Mouse (Mus musculus) small intestine, adult 2 months (tissue): ENCODE data around the gene Zcchc13. TPM values are rescaled to one million over a fixed set of nuclear protein-coding genes. Genes with fewer than 3 reads are reported as not detected.
"Not testable (repeated sequence)": the region's sequence is repeated elsewhere in the genome, so short reads cannot be mapped to it uniquely, and the experiment has no call there.

ENCODE experiments used
- H3K27ac ChIP-seq: fragments of 200-500 bp; 2 replicates; pipeline ENCODE4 v1.5.1; 2012; ENCODE audit warnings: low read depth, low read length, control low read depth, inconsistent platforms; ENCODE audit not compliant: insufficient read depth
- H3K27me3 ChIP-seq: fragments of 200-500 bp; 2 replicates; pipeline ENCODE4 v1.6.1; 2012; ENCODE audit warnings: mild to moderate bottlenecking, moderate library complexity, low read length, inconsistent platforms; ENCODE audit not compliant: control insufficient read depth, insufficient read depth
- H3K36me3 ChIP-seq: fragments of 200-500 bp; 2 replicates; pipeline ENCODE4 v1.6.1; 2012; ENCODE audit warnings: mild to moderate bottlenecking, low read length, control low read depth, inconsistent platforms; ENCODE audit not compliant: control insufficient read depth, insufficient read depth
- H3K4me1 ChIP-seq: fragments of 200-500 bp; 2 replicates; pipeline ENCODE4 v1.6.1; 2012; ENCODE audit warnings: low read length, inconsistent platforms, mixed read lengths; ENCODE audit not compliant: control insufficient read depth, insufficient read depth, insufficient read length
- H3K4me3 ChIP-seq: fragments of 200-500 bp; 2 replicates; pipeline ENCODE4 v1.5.1; 2012; ENCODE audit warnings: low read depth, mild to moderate bottlenecking, control low read depth, inconsistent platforms, low read length, moderate library complexity
- CTCF ChIP-seq: fragments of 200-500 bp; IDR thresholded peaks from 2 replicates; pipeline ENCODE4 v1.5.1; 2012; ENCODE audit warnings: low read depth, mild to moderate bottlenecking, control low read depth, inconsistent platforms, low read length, moderate library complexity, mixed read lengths; ENCODE audit not compliant: insufficient replicate concordance, insufficient read length; ENCODE audit errors: extremely low read depth
- POLR2A ChIP-seq: fragments of 200-500 bp; IDR thresholded peaks from 2 replicates; pipeline ENCODE4 v1.6.1; 2012; ENCODE audit warnings: low read depth, mild to moderate bottlenecking, control low read depth, inconsistent platforms, low read length, moderate library complexity
- WGBS: fragments of 180-500 bp; shearing (Covaris S2); methylation state at CpG from one replicate; pipeline ENCODE4 v1.1.7; 2018; 5-methylcytosine and 5-hydroxymethylcytosine counted together
- polyA plus RNA-seq: library from polyadenylated mRNA; depleted of rRNA; stranded (reverse); fragments of >200 nt; gene quantifications from 2 replicates; pipeline ENCODE4 v1.2.3, GENCODE M21; 2012

The Zcchc13 gene
- polyA plus RNA-seq, 1 experiment, result not detected

DNA sequence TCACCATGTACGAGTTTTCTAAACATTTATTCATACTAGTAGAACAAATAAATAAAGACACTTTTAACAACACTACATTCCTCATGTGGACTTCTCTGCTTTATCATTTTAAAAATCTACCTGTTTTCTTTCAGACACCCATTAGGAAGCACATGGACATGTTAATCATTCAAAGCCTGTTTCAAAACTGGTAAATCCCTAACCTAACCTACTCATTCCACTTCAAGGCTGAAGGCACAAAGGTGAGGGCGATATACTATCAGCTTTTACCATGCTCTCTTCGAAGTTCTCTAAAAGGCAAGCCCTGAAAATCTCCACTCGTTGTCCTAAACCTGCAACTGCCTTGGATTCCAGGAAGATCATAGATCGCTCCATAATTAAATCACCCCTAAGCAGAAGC, 8.2 kb downstream of the Zcchc13 start:
- TF ChIP-seq POLR2A (no peak), CTCF (no peak)
- 63% methylated on average over 5 of the region's 5 CpGs for WGBS
- no peak overlapping the region for H3K27ac ChIP-seq
- H3K4me1 ChIP-seq, result no peaks in the 10 kb centered on the region
- H3K27me3 ChIP-seq, result no peaks in the 10 kb centered on the region
- no peaks in the 10 kb centered on the region for H3K36me3 ChIP-seq
- no peak overlapping the region for H3K4me3 ChIP-seq

GRCm38 (mm10) chrX:103644301-103644700, 13.9 kb downstream of the Zcchc13 start:
- Histone ChIP-seq H3K4me3 (no peak overlapping the region), H3K27me3 (no peaks in the 10 kb centered on the region), H3K4me1 (0 out of 2 replicates have a peak, but pooled peaks cover 3% of the 10 kb centered on the region), H3K27ac (no peak overlapping the region), H3K36me3 (no peaks in the 10 kb centered on the region)
- 75% methylated on average over 1 of the region's 1 CpGs for WGBS
- TF ChIP-seq CTCF, result no peak

GRCm38 (mm10) chrX:103652048-103652447, 21.7 kb downstream of the Zcchc13 start:
- Histone ChIP-seq H3K36me3 (no peaks in the 10 kb centered on the region), H3K27me3 (no peaks in the 10 kb centered on the region), H3K4me1 (no peaks in the 10 kb centered on the region), H3K4me3 (no peak overlapping the region), H3K27ac (no peak overlapping the region)
- 18% methylated on average over 1 of the region's 1 CpGs for whole genome bisulfite sequencing
- TF ChIP-seq CTCF (no peak), POLR2A (no peak)

DNA sequence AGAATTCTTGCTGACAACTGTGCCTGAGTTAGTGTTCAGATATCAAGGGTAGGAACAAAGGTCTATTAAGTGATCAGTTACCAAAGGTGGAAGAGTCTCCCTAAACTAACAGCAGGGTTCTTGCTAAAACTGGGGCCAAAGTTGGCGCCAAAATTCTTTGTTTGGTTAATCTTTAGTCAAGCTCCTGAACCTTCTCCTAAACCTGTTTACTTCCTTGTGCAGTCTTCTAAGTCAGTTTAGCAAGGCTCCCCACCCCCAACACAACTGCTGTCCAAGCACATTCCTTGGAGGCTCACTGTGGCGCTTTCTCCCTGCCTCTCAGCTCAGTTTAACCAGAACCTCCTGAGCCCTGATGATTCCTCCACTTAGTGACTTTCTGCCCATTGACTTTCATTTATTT, 22.6 kb downstream of the Zcchc13 start:
- TF ChIP-seq POLR2A (no peak), CTCF (no peak)
- Histone ChIP-seq H3K4me1 (no peaks in the 10 kb centered on the region), H3K27me3 (no peaks in the 10 kb centered on the region), H3K27ac (peak overlapping the region; percentile 75), H3K36me3 (no peaks in the 10 kb centered on the region), H3K4me3 (no peak overlapping the region)
- WGBS, result 29% methylated on average over 2 of the region's 2 CpGs

- no peak overlapping the region for H3K4me3 ChIP-seq
- TF ChIP-seq CTCF, result no peak
- TF ChIP-seq POLR2A, result no peak
- no peak overlapping the region for H3K27ac ChIP-seq
- H3K27me3 ChIP-seq, result no peaks in the 10 kb centered on the region
- H3K4me1 ChIP-seq, result no peaks in the 10 kb centered on the region
- WGBS, result 68% methylated on average over 4 of the region's 4 CpGs
- no peaks in the 10 kb centered on the region for H3K36me3 ChIP-seq
Observed at GRCm38 (mm10) chrX:103658985-103659384, 28.6 kb downstream of the Zcchc13 start.

DNA sequence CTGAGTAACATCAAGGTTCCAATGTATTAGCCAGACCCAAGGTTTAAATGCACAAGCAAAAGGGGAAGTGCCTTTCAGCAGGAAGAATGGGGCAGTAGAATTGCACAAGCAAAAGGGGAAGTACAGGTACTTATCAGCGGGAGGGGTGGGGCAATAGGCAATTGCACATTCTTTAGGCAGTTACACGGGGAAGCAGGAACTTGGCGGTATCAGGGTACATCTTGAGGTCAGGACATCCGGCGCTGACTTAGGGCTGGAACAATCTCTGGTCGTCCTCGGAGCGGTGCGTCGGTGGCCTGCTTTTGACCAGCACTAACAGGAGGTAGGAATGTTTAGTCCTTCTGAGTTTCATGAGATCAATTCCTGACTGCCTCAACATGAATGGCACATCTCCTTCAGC, 34.1 kb downstream of the Zcchc13 start:
- not testable (repeated sequence) for H3K4me3 ChIP-seq, H3K4me1 ChIP-seq, H3K27me3 ChIP-seq, H3K36me3 ChIP-seq, H3K27ac ChIP-seq
- 82% methylated on average over 10 of the region's 10 CpGs for WGBS

GRCm38 (mm10) chrX:103670245-103670644, 39.9 kb downstream of the Zcchc13 start:
- Histone ChIP-seq H3K36me3 (no peaks in the 10 kb centered on the region), H3K4me3 (no peak overlapping the region), H3K27ac (no peak overlapping the region), H3K4me1 (no peaks in the 10 kb centered on the region), H3K27me3 (no peaks in the 10 kb centered on the region)
- no peak for TF ChIP-seq CTCF

DNA sequence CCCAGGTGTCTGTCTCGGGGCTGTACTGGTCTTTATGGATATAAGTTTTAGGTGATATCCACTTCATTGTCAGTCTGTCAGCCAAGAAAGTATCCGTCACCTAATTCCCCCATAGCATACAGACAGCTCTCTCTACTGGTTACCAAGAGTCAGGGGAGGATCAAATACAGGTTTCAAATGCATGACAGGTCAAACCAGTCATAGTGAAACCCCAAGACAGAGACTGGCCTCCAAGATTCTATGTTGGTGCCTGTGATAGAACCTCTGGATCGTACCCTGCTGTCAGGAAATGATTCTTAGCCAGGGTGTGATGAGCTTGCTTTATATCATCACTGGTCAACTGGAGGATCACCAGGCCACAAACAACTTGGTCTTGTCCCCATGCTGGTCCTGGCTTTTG, 43.4 kb downstream of the Zcchc13 start:
- Histone ChIP-seq H3K4me1 (no peaks in the 10 kb centered on the region), H3K36me3 (no peaks in the 10 kb centered on the region), H3K27ac (no peak overlapping the region), H3K27me3 (no peaks in the 10 kb centered on the region), H3K4me3 (no peak overlapping the region)
- 86% methylated on average over 3 of the region's 3 CpGs for WGBS
- TF ChIP-seq CTCF, result no peak
- no peak for TF ChIP-seq POLR2A
